Mouse (Mus musculus) naive thymus-derived CD4-positive, alpha-beta T cell, adult 5 months (primary cell): Measurements from ENCODE around the gene Fbxl15. TPM values are rescaled to one million over a fixed set of nuclear protein-coding genes. Genes with fewer than 3 reads are reported as not detected.

Experiments
- polyA plus RNA-seq: library from polyadenylated mRNA; unstranded; fragments of 100-300 nt; shearing (Covaris generic); gene quantifications from one replicate; pipeline ENCODE4 v1.2.1, GENCODE M21; 2017

Fbxl15 gene
- 9.0 TPM for polyA plus RNA-seq

DNA sequence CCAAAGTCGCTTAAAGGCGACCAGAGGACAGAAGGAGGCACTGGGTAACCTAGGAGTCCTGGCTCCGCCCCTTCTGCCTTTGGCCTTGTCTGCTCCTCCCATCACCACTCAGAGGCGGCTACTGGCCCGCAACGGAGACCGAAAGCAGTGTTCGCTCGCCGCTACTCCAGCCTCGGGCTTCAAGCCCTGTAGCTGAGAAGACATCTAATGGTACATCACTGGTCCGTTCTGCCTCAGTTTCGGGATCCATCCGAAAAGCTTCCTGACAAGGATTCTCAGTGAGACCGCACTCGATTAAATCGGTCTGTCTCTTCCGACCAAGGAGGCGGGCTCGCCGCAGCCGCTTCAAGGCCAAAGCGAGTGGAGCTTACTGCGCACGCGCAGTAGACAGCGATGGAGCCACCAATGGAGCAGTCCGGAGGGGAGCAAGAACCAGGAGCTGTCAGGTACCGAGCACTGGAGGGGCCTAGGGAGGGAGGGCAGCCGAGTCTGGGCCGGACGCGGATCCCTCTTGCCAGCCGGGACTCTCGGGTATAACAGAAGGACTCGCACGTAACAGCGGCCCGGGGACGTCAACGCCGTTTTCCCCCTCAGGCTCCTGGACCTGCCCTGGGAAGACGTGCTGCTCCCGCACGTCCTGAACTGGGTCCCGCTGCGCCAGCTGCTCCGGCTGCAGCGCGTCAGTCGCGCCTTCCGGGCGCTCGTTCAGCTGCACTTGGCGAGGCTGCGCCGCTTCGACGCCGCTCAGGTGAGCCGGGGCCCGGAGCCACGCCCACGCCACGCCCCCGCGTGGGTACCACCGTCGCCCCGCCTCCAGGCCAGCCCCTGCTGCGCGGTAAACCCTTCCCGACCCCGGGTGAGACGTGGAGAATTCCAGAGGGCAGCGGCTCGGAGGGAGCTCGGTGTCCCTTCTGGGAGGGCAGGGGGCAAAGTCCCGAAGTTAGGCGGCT is at the start of gene Fbxl15:
Fbxl15 (plus strand) TSS at position 104 of the 950 bp plus-strand sequence.

DNA sequence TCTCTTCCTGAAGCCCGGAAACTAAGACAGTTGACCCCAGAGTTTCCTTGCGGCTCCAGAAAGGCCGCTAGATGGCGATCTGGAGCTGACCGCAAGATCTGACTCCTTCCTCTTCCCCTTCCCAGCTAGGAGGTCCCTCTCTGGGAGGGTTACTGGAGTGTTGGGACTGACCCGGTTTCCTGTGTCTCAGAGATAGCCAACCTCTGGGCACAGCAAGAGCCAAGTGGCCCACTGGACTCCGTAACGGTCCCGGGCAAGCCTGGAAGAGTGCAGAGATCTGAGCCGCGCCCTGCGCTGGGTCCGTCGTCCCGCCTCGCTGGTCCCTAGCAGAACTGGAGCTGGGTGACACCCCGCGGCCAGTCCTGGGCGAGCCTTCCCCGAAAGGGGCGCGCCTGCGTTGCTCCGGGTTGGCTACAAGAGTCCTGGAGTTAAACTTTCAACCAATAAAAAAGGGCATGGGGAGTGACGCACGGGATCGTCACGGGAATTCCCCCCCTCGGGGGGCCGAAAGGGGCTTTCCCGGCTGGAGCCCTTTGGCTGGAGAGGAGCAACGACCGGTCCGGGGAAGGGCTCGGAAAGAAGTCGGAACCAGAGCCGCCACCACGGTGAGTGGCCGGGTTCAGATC is 23.7 kb upstream of the Fbxl15 start, which contains the start of gene Nfkb2:
Nfkb2 (plus strand) TSS at position 105 of the 626 bp plus-strand sequence.

DNA sequence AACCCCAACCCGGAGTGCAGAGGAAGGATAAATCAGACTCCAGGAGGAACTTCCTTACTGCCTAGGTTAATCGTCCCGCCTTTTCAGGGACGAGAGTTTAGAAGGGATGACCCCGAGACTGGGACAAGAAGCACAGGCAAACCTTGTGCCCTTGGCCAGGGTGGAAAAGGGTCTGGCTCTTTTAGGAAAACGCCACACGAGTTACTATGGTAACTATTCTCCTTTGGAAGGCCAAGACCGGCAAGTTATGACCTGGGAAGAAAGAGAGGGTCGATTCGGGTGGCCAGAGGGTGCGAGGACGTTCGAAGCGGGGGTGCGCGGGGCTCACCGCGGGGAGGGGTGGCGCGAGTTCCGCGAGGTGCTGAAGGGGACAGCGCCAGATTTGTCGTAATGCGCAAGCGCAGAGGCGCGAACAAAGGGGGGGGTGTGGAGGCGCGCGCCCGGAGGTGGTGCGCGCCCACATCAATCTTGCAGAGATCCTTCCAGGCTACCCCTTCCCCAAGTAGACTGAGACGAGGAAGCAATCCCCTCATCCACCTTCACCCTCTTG is 1.2 kb upstream of the Fbxl15 start, which contains the start of gene Psd:
Psd (minus strand) TSS at position 401 of the 550 bp plus-strand sequence.

DNA sequence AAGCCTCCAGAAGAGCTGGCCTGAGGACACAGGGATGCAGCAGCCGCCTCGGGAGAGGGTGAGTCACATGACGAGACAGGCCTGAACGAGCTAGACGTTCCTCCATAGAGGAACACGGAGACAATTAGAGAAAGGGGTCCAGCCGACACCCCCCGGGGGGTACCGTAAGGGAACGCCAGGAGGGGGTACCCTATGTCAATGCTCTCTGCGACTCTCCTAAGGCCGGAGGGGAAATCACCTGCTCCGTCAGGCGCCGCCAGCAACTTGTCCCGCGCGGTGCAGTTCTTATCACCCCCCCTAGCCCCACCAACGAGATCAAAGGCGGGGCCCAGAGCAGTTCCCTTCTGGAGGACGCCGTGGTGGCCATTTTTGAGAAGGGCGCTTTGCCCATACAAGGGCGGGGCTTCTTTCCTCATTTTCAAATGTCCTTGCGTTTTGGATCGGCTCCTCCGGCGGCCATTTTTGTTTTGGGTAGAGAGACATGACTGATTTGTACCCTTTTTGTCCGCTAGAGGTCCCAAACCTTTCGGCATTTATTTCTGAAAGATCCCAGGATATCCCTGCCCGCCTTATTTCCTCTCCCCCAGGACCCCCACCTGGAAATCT is 10.4 kb downstream of the Fbxl15 start, which contains the start of gene Cuedc2:
Cuedc2 (minus strand) TSS at position 372 of the 606 bp plus-strand sequence.

DNA sequence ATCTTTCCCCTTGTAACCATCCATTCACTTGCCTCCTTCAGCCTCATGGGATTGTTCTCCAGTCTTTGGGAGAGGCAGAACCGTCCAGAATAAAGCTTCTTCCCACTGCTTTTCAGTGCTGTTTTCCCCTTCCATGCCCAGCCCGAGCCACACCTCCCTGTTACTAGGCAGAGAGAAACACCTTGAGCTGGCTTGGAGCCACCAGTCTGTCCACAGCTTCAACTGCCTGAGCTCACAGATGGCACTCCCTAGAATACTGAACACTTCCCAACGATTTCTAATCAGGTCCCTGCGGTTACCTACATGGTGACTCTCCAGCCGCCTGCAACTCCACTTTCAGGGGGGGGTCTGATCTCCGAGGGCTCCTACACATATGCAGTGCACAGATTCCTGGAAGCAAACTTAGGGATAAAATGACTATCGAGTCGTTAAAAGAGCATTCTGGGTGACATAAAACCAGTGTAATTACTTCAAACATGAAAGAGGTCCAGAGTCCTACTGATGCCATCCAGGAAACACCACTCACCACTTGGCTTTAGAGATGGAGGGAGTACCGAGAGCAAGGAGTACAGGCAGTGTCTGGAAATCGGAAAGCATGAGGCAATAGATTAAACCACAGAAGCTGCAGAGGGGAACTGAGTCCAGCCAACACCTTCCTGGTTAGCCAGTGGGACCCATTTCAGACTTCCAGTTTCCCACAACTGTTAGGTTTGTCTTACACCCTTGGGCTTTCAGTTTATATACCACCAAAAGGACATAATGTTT is 22.4 kb downstream of the Fbxl15 start, which contains the start of gene 2310034G01Rik:
2310034G01Rik (minus strand) TSS at position 135 of the 765 bp plus-strand sequence.

Other genes with a start within 250 kb of the Fbxl15 start
- gene Elovl3, start 196.3 kb upstream of the Fbxl15 start, polyA plus RNA-seq, result not detected
- not detected for gene Pitx3, start 179.9 kb upstream of the Fbxl15 start, polyA plus RNA-seq
- gene Gbf1, start 175.7 kb upstream of the Fbxl15 start, polyA plus RNA-seq, result 63.1 TPM
- 117 TPM for gene Nfkb2, start 23.9 kb upstream of the Fbxl15 start, polyA plus RNA-seq
- 7.2 TPM for gene Psd, start 1.0 kb upstream of the Fbxl15 start, polyA plus RNA-seq
- 25.9 TPM for gene Cuedc2, start 10.5 kb downstream of the Fbxl15 start, polyA plus RNA-seq
- gene Mfsd13a, start 12.9 kb downstream of the Fbxl15 start, polyA plus RNA-seq, result 1.4 TPM
- not detected for gene 2310034G01Rik, start 22.1 kb downstream of the Fbxl15 start, polyA plus RNA-seq
- 110 TPM for gene Actr1a, start 67.6 kb downstream of the Fbxl15 start, polyA plus RNA-seq
- gene Sufu, start 68.7 kb downstream of the Fbxl15 start, polyA plus RNA-seq, result 29.5 TPM
- 55.7 TPM for gene Trim8, start 173.5 kb downstream of the Fbxl15 start, polyA plus RNA-seq
- 11.1 TPM for gene Arl3, start 245.0 kb downstream of the Fbxl15 start, polyA plus RNA-seq
- 13.0 TPM for gene Sfxn2, start 245.2 kb downstream of the Fbxl15 start, polyA plus RNA-seq